Mouse (Mus musculus): ENCODE measurements around the gene Coq8a.

Coq8a gene

DNA sequence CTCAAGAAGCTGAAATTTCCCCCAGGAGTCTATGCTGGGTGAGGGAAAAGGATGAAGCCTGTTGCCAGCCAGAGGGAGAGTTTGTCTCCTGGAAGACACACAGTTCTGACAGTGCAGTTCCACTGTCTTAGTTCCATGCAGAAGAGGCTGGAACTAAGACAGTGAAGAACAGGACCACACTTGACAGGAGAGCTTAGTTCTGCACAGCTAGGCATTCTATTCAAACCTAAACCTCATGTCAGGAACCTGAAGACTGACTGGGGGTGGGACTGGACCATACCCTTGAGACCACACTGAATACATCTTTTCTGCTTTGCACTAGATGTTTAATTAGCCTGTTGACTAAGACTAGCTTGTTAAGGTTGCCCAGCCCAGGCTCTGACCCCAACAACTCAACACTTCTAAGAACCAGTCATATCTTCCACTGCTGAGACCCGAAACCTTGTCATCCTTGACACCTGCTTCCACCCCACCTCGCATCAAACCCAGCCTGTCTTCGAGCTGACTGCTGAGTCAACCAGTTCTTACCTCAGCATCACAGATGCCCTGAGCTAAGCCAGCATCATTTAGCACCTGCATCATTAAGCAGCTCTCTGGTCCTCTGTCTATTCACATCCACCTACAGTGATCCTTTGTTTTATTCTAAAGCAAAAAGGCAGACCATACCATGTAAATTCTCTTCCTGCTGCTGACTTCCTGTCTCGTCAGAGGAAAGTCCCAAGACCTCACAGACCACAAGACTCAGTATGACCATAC is at the start of gene Coq8a:
TSS of gene Coq8a (minus strand) at position 644 of the 756 bp plus-strand sequence.
- no peak for DNase-seq (ENCODE audit: extremely low spot score, low read depth, low spot score)

DNA sequence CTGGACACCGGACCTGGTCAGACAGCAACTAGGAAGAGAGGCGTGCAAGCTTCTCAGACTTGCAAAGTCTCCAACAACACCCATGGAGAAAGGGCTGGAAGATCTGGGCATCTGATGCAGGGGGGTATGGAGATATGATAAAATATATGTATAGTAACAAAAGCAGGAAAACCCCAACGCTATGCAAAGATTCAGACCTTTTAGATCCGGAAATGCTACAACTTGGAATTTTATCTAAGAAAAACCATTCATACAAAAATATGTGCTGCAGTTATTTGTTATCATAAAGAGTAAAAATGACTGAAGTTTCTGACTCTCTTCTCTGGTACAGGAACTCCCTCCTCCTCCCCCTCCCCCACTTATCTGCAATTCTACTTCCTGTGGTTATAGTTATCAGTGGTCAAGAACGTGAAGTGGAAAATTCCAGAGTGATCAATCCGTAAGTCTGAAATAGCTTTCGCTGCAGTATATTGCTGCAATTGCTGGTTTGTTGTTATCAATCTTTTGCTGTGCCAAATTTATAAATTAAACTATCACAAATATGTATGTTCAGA is 49.3 kb upstream of the Coq8a start:
- no peak for DNase-seq (ENCODE audit: extremely low spot score, low read depth, low spot score)

- no peak for DNase-seq (ENCODE audit: extremely low spot score, low read depth, low spot score)
Observed at GRCm38 (mm10) chr1:180247901-180248300, 48.5 kb upstream of the Coq8a start.

- no peak for DNase-seq (ENCODE audit: extremely low spot score, low read depth, low spot score)
Observed at GRCm38 (mm10) chr1:180245741-180246507, 46.5 kb upstream of the Coq8a start.

GRCm38 (mm10) chr1:180231729-180232128 is 32.3 kb upstream of the Coq8a start:
- DNase-seq (ENCODE audit: extremely low spot score, low read depth, low spot score): no peak

- no peak for DNase-seq (ENCODE audit: extremely low spot score, low read depth, low spot score)
Observed at GRCm38 (mm10) chr1:180230580-180230979, 31.2 kb upstream of the Coq8a start.

DNA sequence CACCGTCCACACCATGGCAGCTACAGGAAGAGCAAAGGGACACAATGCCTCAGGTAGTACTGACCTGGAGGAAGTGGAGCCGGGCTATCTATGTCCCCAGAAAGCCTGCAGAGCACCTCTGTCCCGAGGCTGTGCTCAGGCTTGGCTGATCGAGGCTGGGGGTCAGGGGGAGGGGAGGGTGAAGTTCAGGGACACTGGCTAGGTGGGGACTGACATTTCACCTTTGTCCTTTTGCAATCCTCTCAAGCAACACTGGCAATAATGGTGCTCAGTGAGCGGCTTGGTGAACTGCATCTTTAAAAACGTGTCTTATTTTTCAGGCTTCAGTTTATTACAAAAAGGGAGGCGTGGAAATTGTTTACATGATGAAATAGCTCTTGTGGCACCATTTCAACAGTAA is 30.5 kb upstream of the Coq8a start:
- DNase-seq (ENCODE audit: extremely low spot score, low read depth, low spot score): no peak

- no peak for DNase-seq (ENCODE audit: extremely low spot score, low read depth, low spot score)
Observed at GRCm38 (mm10) chr1:180228854-180229253, 29.5 kb upstream of the Coq8a start.

DNA sequence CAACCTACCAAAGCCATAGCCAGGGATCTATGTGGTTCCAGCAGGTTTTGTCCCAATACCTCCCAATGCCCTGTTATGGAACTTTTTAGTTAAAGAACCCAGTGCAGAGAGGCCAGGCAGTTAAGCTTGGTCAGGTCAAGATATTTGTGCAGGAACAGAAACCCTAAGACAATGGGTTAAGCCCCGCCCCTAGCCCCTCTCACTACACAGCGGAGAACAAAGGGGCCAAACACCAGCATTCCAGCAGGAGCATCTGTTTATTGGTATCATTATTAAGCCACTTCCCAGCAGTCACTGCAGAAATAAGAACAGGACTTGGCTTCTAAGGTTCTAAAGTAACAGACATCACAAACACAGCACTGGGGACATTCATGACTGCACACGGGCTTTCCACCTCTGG is 27.4 kb upstream of the Coq8a start:
- DNase-seq (ENCODE audit: extremely low spot score, low read depth, low spot score): no peak

GRCm38 (mm10) chr1:180226221-180226713 is 26.9 kb upstream of the Coq8a start:
- DNase-seq (ENCODE audit: extremely low spot score, low read depth, low spot score): no peak

- no peak for DNase-seq (ENCODE audit: extremely low spot score, low read depth, low spot score)
Observed at GRCm38 (mm10) chr1:180225500-180226220, 26.3 kb upstream of the Coq8a start.

DNA sequence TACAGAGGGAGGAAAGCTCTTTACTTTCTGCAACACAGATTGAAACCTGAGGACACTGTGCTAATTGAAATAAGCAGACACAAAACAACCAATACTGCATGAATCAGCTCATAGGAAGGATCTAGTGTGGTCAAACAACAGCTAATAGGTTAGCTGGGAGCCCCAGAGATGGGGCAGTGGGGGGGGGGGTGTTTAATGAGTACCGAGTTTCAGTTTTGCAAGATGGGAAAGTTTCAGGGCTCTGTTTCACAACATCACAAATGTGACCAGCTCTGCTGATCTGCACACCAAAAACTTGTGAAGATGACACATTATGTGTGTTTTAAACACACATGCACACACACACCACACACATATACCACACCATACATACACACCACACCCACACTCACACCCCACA is 22.6 kb upstream of the Coq8a start:
- no peak for DNase-seq (ENCODE audit: extremely low spot score, low read depth, low spot score)

- DNase-seq (ENCODE audit: extremely low spot score, low read depth, low spot score): no peak
Observed at GRCm38 (mm10) chr1:180220791-180221542, 21.6 kb upstream of the Coq8a start.

DNA sequence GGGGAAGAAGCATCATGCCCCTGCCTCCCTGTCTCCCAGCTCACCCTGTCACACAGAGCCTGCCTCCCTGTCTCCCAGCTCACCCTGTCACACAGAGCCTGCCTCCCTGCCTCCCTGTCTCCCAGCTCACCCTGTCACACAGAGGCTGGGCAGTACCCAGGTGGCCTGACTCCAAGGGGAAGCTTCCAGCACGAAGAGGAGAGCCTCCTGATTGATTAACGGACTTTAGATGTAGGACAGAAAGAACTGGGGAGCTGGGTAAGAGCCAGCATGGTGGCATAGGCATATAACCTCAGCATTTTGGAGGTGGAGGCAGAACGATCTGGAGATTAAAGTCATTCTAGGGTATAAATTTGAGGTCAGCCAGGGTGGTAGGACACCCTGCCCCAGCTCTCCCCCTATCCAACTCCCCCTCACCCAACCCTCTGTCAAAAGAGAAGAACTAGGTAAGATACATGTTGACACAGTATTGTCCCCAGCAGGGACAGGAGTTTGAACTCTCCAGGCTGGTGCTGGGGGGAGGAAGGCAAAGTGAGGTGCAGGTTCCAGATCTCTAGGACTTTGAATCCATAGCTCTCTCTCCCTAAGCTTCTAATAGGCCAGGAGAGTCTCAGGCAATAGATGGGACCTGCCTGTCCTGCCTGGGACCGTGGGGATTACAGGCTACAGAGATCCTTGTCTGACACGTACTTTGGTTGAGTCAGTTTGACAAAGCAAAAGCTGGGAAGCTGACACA is 17.3 kb upstream of the Coq8a start:
- no peak for DNase-seq (ENCODE audit: extremely low spot score, low read depth, low spot score)

- DNase-seq (ENCODE audit: extremely low spot score, low read depth, low spot score): no peak
Observed at GRCm38 (mm10) chr1:180215044-180215443, 15.6 kb upstream of the Coq8a start.

DNA sequence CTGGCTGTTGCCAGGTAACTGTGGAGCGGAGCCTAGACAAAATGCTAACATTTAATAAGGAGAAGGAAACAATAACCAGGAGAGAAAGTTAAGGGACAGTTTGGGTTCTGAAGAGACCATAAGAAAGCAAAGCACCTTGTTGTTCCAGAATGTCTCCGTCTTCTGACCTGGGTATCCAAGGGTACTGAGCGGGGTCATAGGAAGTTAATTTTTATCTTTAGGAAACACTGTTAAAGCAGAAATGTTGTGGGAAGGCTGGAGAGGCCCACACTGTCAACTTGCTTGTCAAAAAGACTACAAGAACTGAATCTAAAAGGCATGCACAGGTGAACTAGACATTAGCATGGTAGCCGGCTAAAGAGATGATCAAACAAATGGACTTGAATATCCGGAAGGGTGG is 13.5 kb upstream of the Coq8a start:
- DNase-seq (ENCODE audit: extremely low spot score, low read depth, low spot score): no peak

- DNase-seq (ENCODE audit: extremely low spot score, low read depth, low spot score): no peak
Observed at GRCm38 (mm10) chr1:180210781-180211271, 11.4 kb upstream of the Coq8a start.

- no peak for DNase-seq (ENCODE audit: extremely low spot score, low read depth, low spot score)
Observed at GRCm38 (mm10) chr1:180210031-180210432, 10.6 kb upstream of the Coq8a start.

GRCm38 (mm10) chr1:180208370-180208769 is 9.0 kb upstream of the Coq8a start:
- no peak for DNase-seq (ENCODE audit: extremely low spot score, low read depth, low spot score)

GRCm38 (mm10) chr1:180200722-180201121 is 1.3 kb upstream of the Coq8a start:
- no peak for DNase-seq (ENCODE audit: extremely low spot score, low read depth, low spot score)
